Mouse (Mus musculus): ENCODE measurements around the gene Adamts12. TPM values are rescaled to one million over a fixed set of nuclear protein-coding genes. Genes with fewer than 3 reads are reported as not detected.

Adamts12 gene
- polyA plus RNA-seq, 1 experiment from 2014 or later = 1.7 TPM

DNA sequence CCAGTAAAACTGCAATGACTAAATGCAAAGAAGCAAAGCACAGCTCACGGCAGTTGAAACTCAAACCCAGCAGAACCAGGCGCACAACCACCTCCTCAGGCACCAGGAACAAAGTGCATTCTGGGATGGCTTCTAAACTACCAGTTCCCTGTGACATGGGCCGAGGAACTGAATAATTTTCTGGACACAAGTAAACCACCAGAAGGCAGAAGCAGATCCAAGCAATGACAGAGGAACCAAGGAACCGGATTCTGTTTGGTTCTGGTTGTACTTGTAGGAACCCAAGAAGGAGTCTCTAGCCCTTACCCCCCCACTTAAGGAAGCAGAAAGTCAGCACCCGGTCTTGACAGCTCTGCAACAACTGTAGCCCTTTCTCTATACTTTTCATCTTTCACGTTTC, 331.8 kb downstream of the Adamts12 start:
- Histone ChIP-seq H3K27ac (replicated peaks; ENCODE audit: low read depth, low read length) (no peak overlapping the region), H3K4me3 (ENCODE audit: low read depth, low read length) (no peak overlapping the region), H3K27me3 (ENCODE audit: control insufficient read depth, insufficient read depth, low read length) (no peaks in the 10 kb centered on the region), H3K4me1 (ENCODE audit: control insufficient read depth, insufficient read depth, low read length) (peaks cover 5% of the 10 kb centered on the region), H3K9me3 (ENCODE audit: control insufficient read depth, low read length) (no peaks in the 10 kb centered on the region), H3K4me2 (ENCODE audit: low read depth, severe bottlenecking) (no peak overlapping the region), H3K36me3 (ENCODE audit: control insufficient read depth, insufficient read depth, low read length) (peaks cover 15% of the 10 kb centered on the region; the same call in 1 of the 2 replicates), H3K9ac (ENCODE audit: low read length) (no peak overlapping the region)
- DNase-seq (ENCODE audit: low spot score) (no peak), ATAC-seq (ENCODE audit: insufficient number of reproducible peaks, low FRiP score, low TSS enrichment, low read depth) (no peak)
- WGBS = 94% methylated on average over 6 of the region's 6 CpGs

Other genes starting within 250 kb of the Adamts12 start
- gene C1qtnf3, start 112.5 kb upstream of the Adamts12 start, polyA plus RNA-seq (2014; fragmentation: Nextera tagmentation; extraction: Ambion mirVana) = 4.4 and 5.6 TPM in 2 replicates
- 16.8 and 18.1 TPM in 2 replicates for gene Amacr, start 83.0 kb upstream of the Adamts12 start, polyA plus RNA-seq (2014; fragmentation: Nextera tagmentation; extraction: Ambion mirVana)
- gene Slc45a2, start 64.1 kb upstream of the Adamts12 start, polyA plus RNA-seq (2014; fragmentation: Nextera tagmentation; extraction: Ambion mirVana) = 0.09 TPM in 1 of 2 replicates, not detected in the other
- 0.28 and 0.53 TPM in 2 replicates for gene Rxfp3, start 26.8 kb upstream of the Adamts12 start, polyA plus RNA-seq (2014; fragmentation: Nextera tagmentation; extraction: Ambion mirVana)

Measured in limb, embryonic 11.5 days (tissue).